Mouse (Mus musculus) forebrain, embryonic 11.5 days (tissue): ENCODE data around the gene Pxt1. TPM values are rescaled to one million over a fixed set of nuclear protein-coding genes. Genes with fewer than 3 reads are reported as not detected.

Experiments used
- ATAC-seq: fragments of 200-750 bp; cut with Nextera tagmentation; replicated peaks from 2 replicates; pipeline ENCODE4 v1.8.0; 2017; ENCODE audit warnings: moderate TSS enrichment; ENCODE audit not compliant: low FRiP score
- DNase-seq: peaks from one replicate; pipeline ENCODE4 v3.0.0-alpha.2; 2017; ENCODE audit warnings: low spot score
- H3K27ac ChIP-seq: fragments of 300-500 bp; sonication (generic); 2 replicates; pipeline ENCODE4 v1.5.1; 2014; ENCODE audit warnings: low read depth, low read length
- H3K27me3 ChIP-seq: fragments of 300-500 bp; sonication (generic); 2 replicates; pipeline ENCODE4 v1.6.1; 2014; ENCODE audit warnings: mild to moderate bottlenecking, low read length, mixed read lengths; ENCODE audit not compliant: control insufficient read depth, insufficient read depth
- H3K36me3 ChIP-seq: fragments of 300-500 bp; sonication (generic); 2 replicates; pipeline ENCODE4 v1.6.1; 2014; ENCODE audit warnings: mild to moderate bottlenecking, low read length, moderate library complexity, mixed read lengths; ENCODE audit not compliant: control insufficient read depth, insufficient read depth
- H3K4me1 ChIP-seq: fragments of 300-500 bp; sonication (generic); replicated peaks from 2 replicates; pipeline ENCODE4 v1.6.1; 2014; ENCODE audit warnings: low read length, mixed read lengths; ENCODE audit not compliant: control insufficient read depth, insufficient read depth
- H3K4me2 ChIP-seq: fragments of 300-500 bp; sonication (generic); 2 replicates; pipeline ENCODE4 v1.6.1; 2014; ENCODE audit warnings: low read depth, mild to moderate bottlenecking, low read length, moderate library complexity, mixed read lengths; ENCODE audit not compliant: severe bottlenecking
- H3K4me3 ChIP-seq: fragments of 300-500 bp; sonication (generic); 2 replicates; pipeline ENCODE4 v1.5.1; 2014; ENCODE audit warnings: low read depth, low read length
- H3K9ac ChIP-seq: fragments of 300-500 bp; sonication (generic); 2 replicates; pipeline ENCODE4 v1.6.1; 2014; ENCODE audit warnings: low read length
- H3K9me3 ChIP-seq: fragments of 300-500 bp; sonication (generic); 2 replicates; pipeline ENCODE4 v1.6.1; 2016; ENCODE audit warnings: low read length, mixed read lengths; ENCODE audit not compliant: control insufficient read depth
- WGBS: fragments of 180-500 bp; shearing (Covaris S2); extraction: QIAGEN DNeasy Blood & Tissue Kit; methylation state at CpG from one replicate; pipeline ENCODE4 v1.1.7; 2014; 5-methylcytosine and 5-hydroxymethylcytosine counted together
- polyA plus RNA-seq: library from polyadenylated mRNA; unstranded; fragments of >200 nt; fragmentation: Nextera tagmentation; extraction: Ambion mirVana; gene quantifications from 2 replicates; pipeline ENCODE4 v1.2.1, GENCODE M21; 2014

The Pxt1 gene
- polyA plus RNA-seq, 1 experiment from 2014 or later, result 0.28 TPM

DNA sequence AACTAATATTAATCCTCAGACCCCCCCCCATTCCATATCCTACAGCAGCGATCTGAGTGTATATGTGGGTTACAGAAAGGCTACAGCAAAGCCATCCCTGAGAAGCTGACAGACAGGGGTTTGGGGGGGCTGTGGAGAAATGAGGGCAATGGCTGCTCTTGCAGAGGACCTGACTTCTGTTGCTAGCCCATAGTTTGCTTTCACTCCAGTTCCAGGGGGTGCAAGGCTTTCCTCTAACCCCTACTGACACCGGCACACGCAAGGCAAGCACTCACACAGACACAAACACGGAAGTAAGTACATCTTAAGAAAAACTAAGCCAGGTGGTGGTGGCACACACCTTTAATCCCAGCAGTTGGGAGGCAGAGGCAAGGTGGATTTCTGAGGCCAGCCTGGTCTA is 14.3 kb downstream of the Pxt1 start:
- ATAC-seq, result no peak
- Histone ChIP-seq H3K27ac (no peak overlapping the region), H3K4me2 (no peak overlapping the region), H3K36me3 (no peaks in the 10 kb centered on the region), H3K9ac (no peak overlapping the region), H3K4me1 (0 out of 2 replicates have a peak, but pooled peaks cover 5% of the 10 kb centered on the region), H3K27me3 (no peaks in the 10 kb centered on the region), H3K9me3 (no peaks in the 10 kb centered on the region), H3K4me3 (no peak overlapping the region)
- no peak for DNase-seq
- WGBS, result 95% methylated on average over 4 of the region's 4 CpGs

DNA sequence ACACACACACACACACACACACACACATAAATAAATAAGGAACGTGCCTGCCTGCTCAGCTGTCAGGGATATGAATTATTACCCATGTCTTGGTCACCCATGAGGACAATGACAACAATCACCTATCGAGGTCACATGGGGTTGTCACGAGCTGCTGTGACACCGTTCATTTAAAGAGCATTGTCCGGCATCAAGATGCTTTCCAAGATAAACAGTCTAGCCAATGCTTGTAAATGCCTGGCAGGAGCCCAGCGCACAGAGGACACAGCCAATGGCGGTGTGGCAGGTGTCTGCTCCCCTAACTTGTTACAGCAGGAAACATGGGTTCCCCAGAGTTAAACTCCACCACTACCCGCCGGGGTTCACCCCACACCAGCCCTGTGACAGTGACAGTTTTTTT is 15.6 kb downstream of the Pxt1 start:
- H3K27me3 ChIP-seq, result no peaks in the 10 kb centered on the region
- no peaks in the 10 kb centered on the region for H3K9me3 ChIP-seq
- H3K4me1 ChIP-seq, result 0 out of 2 replicates have a peak, but pooled peaks cover 5% of the 10 kb centered on the region
- H3K27ac ChIP-seq, result no peak overlapping the region
- no peak for DNase-seq
- no peak for ATAC-seq
- 95% methylated on average over 9 of the region's 9 CpGs for WGBS
- H3K36me3 ChIP-seq, result no peaks in the 10 kb centered on the region
- H3K4me2 ChIP-seq, result no peak overlapping the region
- no peak overlapping the region for H3K4me3 ChIP-seq
- no peak overlapping the region for H3K9ac ChIP-seq

DNA sequence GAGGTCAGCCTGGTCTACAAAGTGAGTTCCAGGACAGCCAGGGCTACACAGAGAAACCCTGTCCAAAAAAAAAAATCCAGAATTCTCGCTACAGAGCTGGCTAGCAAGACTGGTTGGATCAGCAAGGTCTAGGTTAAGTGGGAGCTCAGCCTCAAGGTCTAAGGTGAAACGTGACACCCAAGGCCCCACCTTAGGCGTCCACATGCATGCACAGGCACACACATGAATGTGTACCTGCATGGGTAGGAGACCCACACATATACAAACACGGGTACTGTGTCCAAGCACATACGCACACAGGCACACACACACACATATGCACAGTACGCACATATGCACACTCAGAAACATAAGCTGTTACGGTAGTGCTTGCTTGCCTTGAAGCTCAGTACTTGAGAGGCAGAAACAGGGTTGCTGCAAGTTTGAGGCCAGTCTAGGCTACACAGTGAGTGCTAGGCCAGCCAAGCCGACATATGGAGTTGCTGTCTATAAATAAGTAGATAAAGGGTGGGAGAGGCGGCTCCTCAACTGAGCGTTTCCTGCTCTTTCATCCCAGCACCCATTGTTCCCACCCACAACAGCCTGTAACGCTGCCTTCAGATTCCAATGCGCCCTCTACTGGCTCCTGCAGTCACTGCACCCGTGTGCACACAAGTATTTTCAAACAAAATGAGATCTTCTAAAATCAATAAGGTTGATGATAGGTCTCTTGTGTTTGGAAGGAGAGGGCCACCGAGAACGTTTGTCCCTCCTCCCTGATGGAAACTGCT is 16.6 kb downstream of the Pxt1 start:
- Histone ChIP-seq H3K9ac (no peak overlapping the region), H3K4me2 (no peak overlapping the region), H3K27me3 (no peaks in the 10 kb centered on the region), H3K9me3 (no peaks in the 10 kb centered on the region), H3K4me3 (no peak overlapping the region), H3K36me3 (no peaks in the 10 kb centered on the region), H3K4me1 (0 out of 2 replicates have a peak, but pooled peaks cover 5% of the 10 kb centered on the region), H3K27ac (no peak overlapping the region)
- ATAC-seq (no peak), DNase-seq (peak; percentile 74)
- WGBS, result 49% methylated on average over 15 of the region's 15 CpGs

DNA sequence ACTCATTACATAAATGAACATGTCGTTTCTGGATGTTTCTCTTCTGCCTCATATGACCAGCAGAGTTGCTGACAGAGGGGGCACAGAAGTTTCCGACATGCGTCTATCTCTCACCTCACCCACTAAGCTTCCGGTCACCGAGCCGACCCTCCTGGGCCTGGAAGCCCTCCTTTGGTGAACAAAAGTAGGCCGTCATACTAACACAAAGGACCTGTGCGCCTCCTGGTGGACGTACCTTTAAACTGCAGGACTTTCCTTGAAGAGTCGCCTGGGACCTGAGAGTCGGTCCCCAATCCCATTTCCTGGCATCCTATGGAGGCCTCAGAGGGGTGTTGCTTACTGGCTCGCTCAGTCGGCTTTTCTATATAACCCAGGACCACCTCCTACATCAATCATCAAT is 17.3 kb downstream of the Pxt1 start:
- Histone ChIP-seq H3K4me1 (0 out of 2 replicates have a peak, but pooled peaks cover 5% of the 10 kb centered on the region), H3K9me3 (no peaks in the 10 kb centered on the region), H3K27ac (no peak overlapping the region), H3K9ac (no peak overlapping the region), H3K4me3 (no peak overlapping the region), H3K27me3 (no peaks in the 10 kb centered on the region), H3K36me3 (no peaks in the 10 kb centered on the region), H3K4me2 (no peak overlapping the region)
- peak; percentile 92 for DNase-seq
- 0 out of 2 replicates have a peak, but pooled peaks have one; percentile 30 for ATAC-seq
- WGBS, result 17% methylated on average over 13 of the region's 13 CpGs

DNA sequence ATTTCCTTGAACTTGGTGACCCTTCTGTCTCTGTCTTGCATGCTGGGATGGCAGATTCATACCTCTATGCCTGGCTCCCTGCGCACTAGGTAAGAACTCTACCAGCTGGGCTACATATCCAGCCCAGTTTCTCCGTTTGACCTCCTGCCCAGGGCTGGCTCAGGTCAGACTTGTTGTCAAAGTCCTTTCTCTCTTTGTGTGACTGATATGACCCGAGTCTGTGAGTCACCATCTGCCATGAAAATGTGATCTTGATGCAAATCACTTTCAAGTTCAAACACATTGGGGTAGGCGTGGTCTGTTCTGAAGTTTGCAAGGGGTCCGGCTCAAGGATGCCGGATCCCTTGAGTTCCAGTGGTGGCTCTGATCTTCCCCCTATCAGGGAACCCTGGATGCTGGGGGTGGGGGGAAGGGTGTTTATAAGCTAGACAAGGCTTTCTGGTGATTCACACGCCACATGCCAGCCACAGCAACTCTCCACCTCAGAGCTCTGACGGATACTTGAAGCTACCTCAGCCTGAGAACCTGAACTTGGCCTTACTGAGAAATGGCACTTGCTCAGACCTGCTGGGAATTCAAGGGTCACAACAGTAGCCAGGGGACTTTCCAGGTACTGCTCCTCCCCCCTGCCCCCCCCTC is 18.6 kb downstream of the Pxt1 start:
- no peaks in the 10 kb centered on the region for H3K9me3 ChIP-seq
- 89% methylated on average over 8 of the region's 8 CpGs for WGBS
- H3K36me3 ChIP-seq, result no peaks in the 10 kb centered on the region
- H3K9ac ChIP-seq, result no peak overlapping the region
- H3K4me1 ChIP-seq, result no peaks in the 10 kb centered on the region
- DNase-seq, result no peak
- no peaks in the 10 kb centered on the region for H3K27me3 ChIP-seq
- ATAC-seq, result no peak
- H3K27ac ChIP-seq, result no peak overlapping the region
- H3K4me3 ChIP-seq, result no peak overlapping the region
- no peak overlapping the region for H3K4me2 ChIP-seq

DNA sequence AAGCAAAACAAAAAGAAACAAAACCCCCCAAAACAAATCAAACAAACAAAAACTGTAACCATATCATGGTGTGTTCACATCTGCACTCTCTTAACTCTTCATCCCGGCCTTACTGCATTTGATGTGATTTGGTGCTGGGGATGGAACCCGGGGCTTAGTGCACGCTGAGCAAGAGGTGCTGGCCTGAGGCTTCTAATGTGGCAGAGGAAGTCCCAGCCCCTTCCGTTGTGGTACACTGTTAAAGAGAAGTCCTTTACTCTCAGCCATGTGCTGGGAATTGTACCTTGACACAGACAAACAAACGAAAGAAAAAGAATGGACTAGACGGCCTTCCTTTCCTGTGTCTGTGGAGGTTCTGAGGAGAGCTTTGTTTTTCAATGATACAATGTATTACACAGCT is 21.5 kb downstream of the Pxt1 start:
- no peaks in the 10 kb centered on the region for H3K27me3 ChIP-seq
- H3K9me3 ChIP-seq, result no peaks in the 10 kb centered on the region
- ATAC-seq (no peak), DNase-seq (no peak)
- no peaks in the 10 kb centered on the region for H3K4me1 ChIP-seq
- no peak overlapping the region for H3K27ac ChIP-seq
- H3K4me2 ChIP-seq, result no peak overlapping the region
- no peak overlapping the region for H3K4me3 ChIP-seq
- H3K36me3 ChIP-seq, result no peaks in the 10 kb centered on the region
- H3K9ac ChIP-seq, result no peak overlapping the region
- 76% methylated on average over 6 of the region's 6 CpGs for WGBS

DNA sequence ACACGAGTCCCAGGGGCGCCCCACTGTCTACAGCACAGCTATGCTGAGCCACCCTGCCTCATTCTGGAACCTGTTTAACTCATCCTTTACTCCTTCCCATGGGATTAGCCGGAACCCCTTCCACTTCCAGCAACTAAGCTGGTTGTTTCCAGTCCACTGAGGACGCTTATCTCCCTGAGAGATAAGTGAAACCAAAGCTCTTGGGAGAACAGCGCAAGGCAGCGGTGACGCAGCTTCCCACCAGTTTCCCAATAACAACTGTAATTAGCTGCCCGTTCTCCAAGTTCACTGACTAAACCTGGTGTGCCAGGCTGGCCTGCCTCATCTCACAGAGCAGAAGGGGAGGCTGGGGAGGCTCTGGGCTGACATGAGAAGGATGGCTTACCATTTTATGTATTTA is 22.6 kb downstream of the Pxt1 start:
- Histone ChIP-seq H3K36me3 (no peaks in the 10 kb centered on the region), H3K4me3 (no peak overlapping the region), H3K4me2 (no peak overlapping the region), H3K9me3 (no peaks in the 10 kb centered on the region), H3K9ac (no peak overlapping the region), H3K27me3 (no peaks in the 10 kb centered on the region), H3K27ac (no peak overlapping the region), H3K4me1 (no peaks in the 10 kb centered on the region)
- 72% methylated on average over 8 of the region's 8 CpGs for WGBS
- DNase-seq (no peak), ATAC-seq (no peak)

DNA sequence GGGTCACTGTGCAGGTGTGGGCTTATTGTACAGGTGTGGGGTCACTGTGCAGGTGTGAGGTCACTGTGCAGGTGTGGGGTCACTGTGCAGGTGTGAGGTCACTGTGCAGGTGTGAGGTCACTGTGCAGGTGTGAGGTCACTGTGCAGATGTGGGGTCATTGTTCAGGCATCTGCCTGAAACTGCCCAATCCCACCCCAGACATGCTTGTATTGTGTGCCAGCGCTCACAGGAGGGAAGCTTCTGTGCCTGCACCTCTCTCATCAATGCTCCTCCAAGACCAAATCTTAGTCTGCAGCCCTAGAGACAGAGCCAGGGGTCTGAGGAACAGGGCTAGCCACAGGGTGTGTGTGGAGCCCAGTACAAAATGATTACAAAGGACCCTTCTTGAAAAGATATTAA is 27.1 kb downstream of the Pxt1 start:
- DNase-seq (no peak), ATAC-seq (no peak)
- H3K4me1 ChIP-seq, result no peaks in the 10 kb centered on the region
- H3K9me3 ChIP-seq, result no peaks in the 10 kb centered on the region
- H3K27me3 ChIP-seq, result no peaks in the 10 kb centered on the region
- H3K4me3 ChIP-seq, result no peak overlapping the region
- H3K36me3 ChIP-seq, result no peaks in the 10 kb centered on the region
- H3K9ac ChIP-seq, result no peak overlapping the region
- WGBS, result 79% methylated on average over 1 of the region's 1 CpGs
- H3K27ac ChIP-seq, result no peak overlapping the region
- H3K4me2 ChIP-seq, result no peak overlapping the region
